Mouse (Mus musculus) embryonic facial prominence, embryonic 14.5 days (tissue): ENCODE data around the gene Cysrt1. TPM values are rescaled to one million over a fixed set of nuclear protein-coding genes. Genes with fewer than 3 reads are reported as not detected.
A peak's percentile ranks its signal among the peaks of the same experiment; 100 is the strongest.

Source experiments
- ATAC-seq: fragments of 200-750 bp; cut with Nextera tagmentation; 2 replicates; pipeline ENCODE4 v1.8.0; 2017; ENCODE audit warnings: low read depth, moderate number of reproducible peaks, moderate TSS enrichment
- DNase-seq: peaks from one replicate; pipeline ENCODE4 v3.0.0-alpha.2; 2015; ENCODE audit warnings: low spot score
- H3K27ac ChIP-seq: fragments of 300-500 bp; sonication (generic); replicated peaks from 2 replicates; pipeline ENCODE4 v1.5.1; 2014; ENCODE audit warnings: low read depth, mild to moderate bottlenecking, low read length, moderate library complexity
- H3K27me3 ChIP-seq: fragments of 300-500 bp; sonication (generic); replicated peaks from 2 replicates; pipeline ENCODE4 v1.6.1; 2014; ENCODE audit warnings: low read length; ENCODE audit not compliant: control insufficient read depth, insufficient read depth
- H3K36me3 ChIP-seq: fragments of 300-500 bp; sonication (generic); 2 replicates; pipeline ENCODE4 v1.6.1; 2014; ENCODE audit warnings: low read length, mixed read lengths; ENCODE audit not compliant: control insufficient read depth, insufficient read depth
- H3K4me1 ChIP-seq: fragments of 300-500 bp; sonication (generic); 2 replicates; pipeline ENCODE4 v1.6.1; 2014; ENCODE audit warnings: antibody characterized with exemption, low read length; ENCODE audit not compliant: control insufficient read depth, insufficient read depth
- H3K4me2 ChIP-seq: fragments of 300-500 bp; sonication (generic); 2 replicates; pipeline ENCODE4 v1.6.1; 2014; ENCODE audit warnings: low read depth, mild to moderate bottlenecking, low read length, moderate library complexity, mixed read lengths
- H3K4me3 ChIP-seq: fragments of 300-500 bp; sonication (generic); 2 replicates; pipeline ENCODE4 v1.5.1; 2014; ENCODE audit warnings: low read depth, mild to moderate bottlenecking, low read length
- H3K9ac ChIP-seq: fragments of 300-500 bp; sonication (generic); 2 replicates; pipeline ENCODE4 v1.6.1; 2014; ENCODE audit warnings: low read depth, mild to moderate bottlenecking, low read length, moderate library complexity, mixed read lengths
- H3K9me3 ChIP-seq: fragments of 300-500 bp; sonication (generic); 2 replicates; pipeline ENCODE4 v1.6.1; 2016; ENCODE audit warnings: low read length; ENCODE audit not compliant: control insufficient read depth
- WGBS: fragments of 180-500 bp; shearing (Covaris S2); extraction: QIAGEN DNeasy Blood & Tissue Kit; methylation state at CpG from one replicate; pipeline ENCODE4 v1.1.7; 2014; 5-methylcytosine and 5-hydroxymethylcytosine counted together
- polyA plus RNA-seq: library from polyadenylated mRNA; unstranded; fragments of >200 nt; fragmentation: Nextera tagmentation; extraction: Ambion mirVana; gene quantifications from 2 replicates; pipeline ENCODE4 v1.2.1, GENCODE M21; 2014

The Cysrt1 gene
- polyA plus RNA-seq, 1 experiment from 2014 or later, result 10.2 TPM

DNA sequence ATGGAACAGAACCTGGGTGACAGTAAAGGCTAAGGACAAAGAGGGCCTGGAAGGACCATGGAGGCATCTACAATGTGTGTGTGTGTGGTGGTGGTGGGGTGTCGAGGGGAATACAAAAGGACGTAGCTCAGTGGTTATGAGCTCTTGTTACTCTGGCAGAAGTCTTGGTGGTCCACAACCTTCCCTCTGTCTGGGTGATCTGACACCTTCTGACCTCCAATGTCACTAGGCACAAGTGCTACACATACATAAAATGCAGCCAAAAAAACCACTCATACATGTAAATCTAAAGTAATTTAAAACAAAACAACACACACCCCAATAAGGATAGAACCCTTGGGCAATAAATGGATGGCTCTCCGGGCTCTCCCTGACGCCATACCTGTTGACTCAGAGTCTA is 14.8 kb downstream of the Cysrt1 start:
- no peak for ATAC-seq
- no peaks in the 10 kb centered on the region for H3K36me3 ChIP-seq
- no peak overlapping the region for H3K4me3 ChIP-seq
- H3K4me1 ChIP-seq, result peaks cover 17% of the 10 kb centered on the region
- no peaks in the 10 kb centered on the region for H3K9me3 ChIP-seq
- WGBS, result 94% methylated on average over 4 of the region's 4 CpGs
- no peak overlapping the region for H3K27ac ChIP-seq
- H3K9ac ChIP-seq, result 0 out of 2 replicates have a peak overlapping the region, but pooled peaks have one; percentile 30
- no peak overlapping the region for H3K4me2 ChIP-seq
- DNase-seq, result no peak
- H3K27me3 ChIP-seq, result no peaks in the 10 kb centered on the region

DNA sequence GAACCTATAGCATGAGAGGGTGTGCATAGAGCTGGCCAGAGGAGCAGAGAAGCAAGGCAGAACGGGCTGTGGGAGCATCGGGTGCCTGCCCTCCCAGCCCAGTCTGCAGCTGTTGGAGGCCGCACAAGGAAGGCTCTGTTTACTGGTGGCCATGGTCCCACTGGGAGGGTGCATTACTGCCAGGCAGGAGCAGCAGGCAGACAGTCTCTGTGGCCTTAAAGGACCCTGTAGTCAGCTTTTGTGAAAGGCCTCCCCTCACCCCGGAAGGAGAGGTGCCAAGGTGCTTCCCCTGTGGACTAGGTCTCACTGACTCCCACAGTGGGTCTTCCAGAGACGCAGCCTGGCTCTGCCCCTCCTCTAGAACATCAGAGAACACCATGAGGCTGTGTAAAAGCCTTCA is 15.4 kb downstream of the Cysrt1 start:
- no peak overlapping the region for H3K4me2 ChIP-seq
- no peaks in the 10 kb centered on the region for H3K9me3 ChIP-seq
- ATAC-seq, result no peak
- no peak overlapping the region for H3K4me3 ChIP-seq
- no peak overlapping the region; the same call in 1 of the 2 replicates for H3K27ac ChIP-seq
- WGBS, result 76% methylated on average over 5 of the region's 5 CpGs
- H3K9ac ChIP-seq, result 0 out of 2 replicates have a peak overlapping the region, but pooled peaks have one; percentile 30
- H3K36me3 ChIP-seq, result peaks cover 4% of the 10 kb centered on the region
- H3K27me3 ChIP-seq, result no peaks in the 10 kb centered on the region
- peaks cover 17% of the 10 kb centered on the region for H3K4me1 ChIP-seq
- DNase-seq, result peak; percentile 30

DNA sequence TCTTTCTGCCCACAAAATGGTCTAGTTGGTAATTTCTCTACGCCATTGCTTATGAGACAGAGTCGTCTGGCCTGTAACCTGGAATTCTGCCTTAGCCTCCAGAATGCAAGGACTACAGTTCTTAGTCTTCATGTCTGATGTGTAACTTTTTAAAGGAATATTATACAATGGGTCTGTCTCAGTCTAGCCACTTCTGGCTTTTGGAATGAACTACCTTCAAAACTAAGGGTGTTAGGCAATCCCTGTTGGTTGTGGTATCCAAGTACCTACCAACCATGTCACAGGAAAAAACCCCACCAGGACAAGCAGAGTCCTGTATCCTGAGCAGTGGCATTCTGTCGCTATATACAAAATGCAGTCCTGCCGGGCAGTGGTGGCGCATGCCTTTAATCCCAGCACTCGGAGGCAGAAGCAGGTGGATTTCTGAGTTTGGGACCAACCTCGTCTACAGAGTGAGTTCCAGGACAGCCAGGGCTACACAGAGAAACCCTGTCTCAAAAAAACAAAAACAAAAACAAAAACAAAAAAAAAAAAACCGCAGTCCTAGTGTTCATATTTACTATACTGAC is 16.4 kb downstream of the Cysrt1 start:
- peak overlapping the region; percentile 55; the same call in 1 of the 2 replicates for H3K4me3 ChIP-seq
- H3K9ac ChIP-seq, result 0 out of 2 replicates have a peak overlapping the region, but pooled peaks have one; percentile 71
- no peak for DNase-seq
- no peaks in the 10 kb centered on the region for H3K27me3 ChIP-seq
- 70% methylated on average over 8 of the region's 8 CpGs for WGBS
- no peaks in the 10 kb centered on the region for H3K9me3 ChIP-seq
- H3K27ac ChIP-seq, result peak overlapping the region; percentile 97
- peak overlapping the region; percentile 50 for H3K4me2 ChIP-seq
- peaks cover 10% of the 10 kb centered on the region for H3K36me3 ChIP-seq
- peaks cover 17% of the 10 kb centered on the region for H3K4me1 ChIP-seq
- ATAC-seq, result no peak

GRCm38 (mm10) chr2:25224766-25225752 is 17.2 kb downstream of the Cysrt1 start:
- H3K4me3 ChIP-seq, result peak overlapping the region; percentile 55
- H3K27me3 ChIP-seq, result no peaks in the 10 kb centered on the region
- H3K4me2 ChIP-seq, result peak overlapping the region; percentile 50
- WGBS, result 2% methylated on average over 32 of the region's 41 CpGs
- peak overlapping the region; percentile 97 for H3K27ac ChIP-seq
- peak; percentile 97 for ATAC-seq
- peaks cover 17% of the 10 kb centered on the region for H3K4me1 ChIP-seq
- H3K36me3 ChIP-seq, result peaks cover 10% of the 10 kb centered on the region
- peak overlapping the region; percentile 71 for H3K9ac ChIP-seq
- DNase-seq, result peak; percentile 100
- H3K9me3 ChIP-seq, result no peaks in the 10 kb centered on the region

- Histone ChIP-seq H3K4me2 (peak within 1 kb of the TSS; percentile 94), H3K27me3 (no peaks in the 10 kb centered on the region), H3K9ac (peak within 1 kb of the TSS; percentile 89), H3K4me3 (peak within 1 kb of the TSS; percentile 91), H3K9me3 (no peaks in the 10 kb centered on the region), H3K27ac (peak within 1 kb of the TSS; percentile 97), H3K4me1 (peaks cover 17% of the 10 kb centered on the region), H3K36me3 (peaks cover 10% of the 10 kb centered on the region)
- DNase-seq, result no peak
- no peak for ATAC-seq
- WGBS, result under 1% methylated on average over 12 of the region's 17 CpGs
Observed at GRCm38 (mm10) chr2:25224492-25224765, 17.8 kb downstream of the Cysrt1 start, which contains the start of gene Tubb4b. Gene Tubb4b (minus strand): TSS chr2:25224702.

DNA sequence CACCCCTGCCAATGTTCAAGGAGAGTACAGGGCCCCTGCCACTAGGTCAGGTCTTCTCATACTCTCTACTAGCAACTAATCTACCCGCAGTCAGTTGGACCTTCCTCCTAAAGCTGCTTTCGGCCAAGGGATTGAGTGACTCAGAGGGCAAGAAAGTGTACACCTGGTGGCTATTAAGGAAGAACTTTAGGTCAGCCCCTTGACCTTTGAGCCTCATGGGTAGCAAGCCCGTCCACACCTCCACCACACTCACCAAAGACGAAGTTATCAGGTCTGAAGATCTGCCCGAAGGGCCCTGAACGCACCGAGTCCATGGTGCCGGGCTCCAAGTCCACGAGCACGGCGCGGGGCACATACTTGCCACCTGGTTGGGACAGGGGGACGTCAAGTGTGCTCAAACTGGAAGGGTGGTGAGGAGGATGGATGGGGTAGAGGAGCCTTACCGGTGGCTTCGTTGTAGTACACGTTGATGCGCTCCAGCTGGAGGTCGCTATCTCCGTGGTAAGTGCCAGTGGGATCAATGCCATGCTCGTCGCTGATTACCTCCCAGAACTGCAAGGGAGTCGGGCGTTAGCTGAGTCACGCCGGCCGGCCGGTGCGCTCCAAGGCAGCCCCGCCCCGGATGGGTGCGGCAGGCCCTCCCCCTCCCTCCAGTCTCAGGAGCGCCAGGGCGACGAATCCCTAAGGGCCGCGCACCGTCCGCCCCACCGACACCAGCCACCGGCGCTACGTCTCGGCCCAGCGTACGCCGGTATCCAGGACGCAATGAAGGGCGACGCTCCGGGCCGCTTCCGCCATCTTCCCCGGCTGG is 18.4 kb downstream of the Cysrt1 start:
- Histone ChIP-seq H3K27me3 (no peaks in the 10 kb centered on the region), H3K4me1 (peaks cover 15% of the 10 kb centered on the region), H3K4me2 (peak overlapping the region; percentile 94), H3K4me3 (peak overlapping the region; percentile 91), H3K9ac (peak overlapping the region; percentile 89), H3K9me3 (no peaks in the 10 kb centered on the region), H3K27ac (peak overlapping the region; percentile 91), H3K36me3 (peaks cover 10% of the 10 kb centered on the region)
- peak; percentile 71 for DNase-seq
- peak; percentile 10 for ATAC-seq
- WGBS, result under 1% methylated on average over 49 of the region's 53 CpGs

DNA sequence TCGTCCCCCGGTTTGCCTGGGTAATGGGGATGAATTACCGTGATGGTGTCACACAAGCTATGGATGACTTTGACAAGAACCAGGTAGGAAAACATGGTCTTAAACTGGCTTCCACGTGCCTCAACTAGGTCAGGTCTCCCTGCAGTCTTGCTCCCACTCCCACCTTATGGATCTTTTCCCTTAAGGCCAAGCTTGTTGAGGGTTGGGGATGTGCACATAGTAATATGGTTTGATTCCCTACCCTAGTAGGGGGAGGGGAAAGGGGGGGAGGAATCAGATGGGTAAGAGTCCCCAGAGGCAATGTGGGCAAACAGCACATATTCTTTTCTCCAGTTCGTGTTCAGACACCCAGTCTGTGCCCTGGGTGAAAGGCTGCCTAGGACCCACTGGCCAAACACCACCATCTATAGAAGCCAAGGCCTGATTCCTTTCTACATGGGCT is 20.9 kb downstream of the Cysrt1 start:
- H3K4me1 ChIP-seq, result peaks cover 11% of the 10 kb centered on the region; the same call in 1 of the 2 replicates
- H3K27ac ChIP-seq, result no peak overlapping the region
- DNase-seq (no peak), ATAC-seq (no peak)
- no peak overlapping the region for H3K4me2 ChIP-seq
- H3K27me3 ChIP-seq, result no peaks in the 10 kb centered on the region
- H3K4me3 ChIP-seq, result no peak overlapping the region
- H3K36me3 ChIP-seq, result peaks cover 10% of the 10 kb centered on the region
- no peaks in the 10 kb centered on the region for H3K9me3 ChIP-seq
- H3K9ac ChIP-seq, result no peak overlapping the region
- 71% methylated on average over 5 of the region's 5 CpGs for WGBS

GRCm38 (mm10) chr2:25218445-25218844 is 23.8 kb downstream of the Cysrt1 start, which contains the start of gene Fam166a:
Gene Fam166a (plus strand): TSS chr2:25218745.
- Histone ChIP-seq H3K9me3 (no peaks in the 10 kb centered on the region), H3K27me3 (no peaks in the 10 kb centered on the region), H3K9ac (no peak within 1 kb of the TSS), H3K4me1 (peaks cover 3% of the 10 kb centered on the region; the same call in 1 of the 2 replicates), H3K4me2 (no peak within 1 kb of the TSS), H3K36me3 (peaks cover 10% of the 10 kb centered on the region), H3K4me3 (no peak within 1 kb of the TSS), H3K27ac (no peak within 1 kb of the TSS)
- DNase-seq, result no peak
- ATAC-seq, result no peak
